In genomic region chr13:55004646-55005045, GRCm38 (mm10) we compare ENCODE assay signal across 9 mouse cellular contexts.
DNase-seq lines count a peak whose midpoint lies in the region.
"Had no signal": no experiment of that assay in that cellular context is flagged by ENCODE, and none has a peak within 500 bp of the region (broad histone marks: within the 10 kb centered on the region; RNA-seq: fewer than 3 reads in every experiment).

No protein-coding gene starts in this region.

- peak; percentile 41 to 48 for DNase-seq in cerebellum, postnatal 36 days
- no peak for DNase-seq in cerebellum, postnatal 4 days (ENCODE audit: low spot score in 2 of 2)
- peak; percentile 51 to 68 for DNase-seq in kidney, postnatal 4 days
- DNase-seq in kidney, postnatal 14 days: no peak
- DNase-seq in fat pad, adult 2 months (ENCODE audit: extremely low read depth, low read depth, low spot score): peak; percentile 63
- DNase-seq in lung, postnatal 14 days: peak; percentile 26
- DNase-seq in thymus, postnatal 36 days: no peak
- DNase-seq in ovary, postnatal 10 days (ENCODE audit: low spot score): no peak
- DNase-seq: thymus, adult 18-20 months had no signal

Comparison
In these comparisons a context has a peak if more than half of its experiments do, and no peak if none do; other contexts are left out.
1. DNase-seq: peak in cerebellum, postnatal 36 days (2 of 2), kidney, postnatal 4 days (2 of 2), fat pad, adult 2 months (single experiment) and lung, postnatal 14 days (single experiment); none in cerebellum, postnatal 4 days (0 of 2), kidney, postnatal 14 days (single experiment), thymus, postnatal 36 days (0 of 2) and ovary, postnatal 10 days (single experiment).